Mouse (Mus musculus): ENCODE measurements at regions not wholly inside any gene's neighbourhood (a gene's known extent, or its start where the extent isn't known, plus 50 kb on each side); places are given as distances from the start of the nearest gene placed in this dataset.

DNA sequence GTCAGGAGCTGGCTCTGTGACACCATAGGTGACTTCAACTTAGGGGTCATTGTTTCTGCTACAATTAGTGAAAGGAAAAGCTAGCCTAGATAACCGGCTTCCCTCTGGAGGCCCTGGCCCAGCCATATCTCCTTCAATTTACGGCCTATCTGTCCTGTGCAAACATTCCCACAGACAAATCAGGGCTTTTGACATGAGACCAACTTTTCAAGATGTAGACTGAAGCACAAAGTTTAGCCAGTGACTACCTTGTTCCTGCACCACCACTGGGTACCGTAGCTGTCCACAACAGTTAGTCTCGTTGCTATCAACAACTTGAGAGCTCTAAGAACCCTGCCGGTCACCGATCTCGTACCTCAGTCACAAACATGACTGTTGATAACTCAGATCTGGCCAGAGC is 402.9 kb upstream of the Rgma start:
- WGBS: 46% methylated on average over 7 of the region's 7 CpGs
- no peaks in the 10 kb centered on the region for H3K4me1 ChIP-seq (replicated peaks)
- H3K9me3 ChIP-seq: no peaks in the 10 kb centered on the region
- H3K9ac ChIP-seq: no peak overlapping the region
- no peak overlapping the region for H3K4me3 ChIP-seq (replicated peaks)
- H3K36me3 ChIP-seq: no peaks in the 10 kb centered on the region
- 0 out of 2 replicates have a peak, but pooled peaks have one; percentile 31 for ATAC-seq
- no peak overlapping the region for H3K27ac ChIP-seq
- no peak overlapping the region for H3K4me2 ChIP-seq (replicated peaks)
- no peaks in the 10 kb centered on the region for H3K27me3 ChIP-seq (replicated peaks)

DNA sequence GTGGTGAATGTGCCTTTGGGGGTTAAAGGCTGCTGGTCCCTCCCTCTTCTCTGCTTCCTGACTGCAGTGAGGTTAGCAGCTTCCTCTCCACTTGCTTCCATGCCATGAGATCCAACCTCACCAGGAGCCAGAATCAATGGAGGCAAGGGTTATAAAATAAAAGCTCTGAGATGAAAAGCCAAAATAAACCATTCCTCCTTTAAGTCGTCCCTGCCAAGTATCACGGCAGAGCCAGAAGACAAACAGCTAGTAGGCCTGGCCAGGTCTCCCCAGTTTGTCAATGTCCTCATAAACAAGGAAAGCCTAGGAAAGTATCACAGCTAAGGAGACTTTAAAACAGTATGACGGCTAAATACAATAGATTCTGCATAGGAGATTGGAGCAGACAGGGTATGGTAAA is 401.5 kb upstream of the Rgma start:
- no peak overlapping the region for H3K4me3 ChIP-seq (replicated peaks)
- H3K27ac ChIP-seq: no peak overlapping the region
- no peaks in the 10 kb centered on the region for H3K9me3 ChIP-seq
- no peak overlapping the region for H3K4me2 ChIP-seq (replicated peaks)
- no peaks in the 10 kb centered on the region for H3K27me3 ChIP-seq (replicated peaks)
- H3K36me3 ChIP-seq: no peaks in the 10 kb centered on the region
- WGBS: 43% methylated on average over 3 of the region's 3 CpGs
- H3K4me1 ChIP-seq (replicated peaks): no peaks in the 10 kb centered on the region
- H3K9ac ChIP-seq: no peak overlapping the region
- no peak for ATAC-seq

DNA sequence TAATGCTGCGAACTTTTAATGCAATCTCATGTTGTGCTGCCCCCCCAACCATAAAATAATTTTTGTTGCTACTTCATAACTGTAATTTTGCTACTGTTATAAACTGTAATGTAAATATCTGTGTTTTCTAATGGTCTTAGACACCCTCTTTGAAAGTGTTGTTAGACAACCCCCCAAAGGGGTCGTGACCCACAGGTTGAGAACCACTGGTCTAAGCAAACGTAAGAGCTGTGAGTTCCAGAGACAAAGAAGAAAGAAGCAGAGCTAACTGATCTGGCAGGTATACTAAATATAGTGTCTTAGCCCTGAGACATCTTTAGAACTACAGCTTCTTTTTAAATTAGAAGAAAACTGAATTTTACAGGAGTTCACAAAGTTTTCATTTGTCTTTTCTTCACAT is 400.9 kb upstream of the Rgma start:
- Histone ChIP-seq H3K27ac (no peak overlapping the region), H3K36me3 (no peaks in the 10 kb centered on the region), H3K4me1 (replicated peaks) (no peaks in the 10 kb centered on the region), H3K4me2 (replicated peaks) (no peak overlapping the region), H3K9ac (no peak overlapping the region), H3K4me3 (replicated peaks) (no peak overlapping the region), H3K27me3 (replicated peaks) (no peaks in the 10 kb centered on the region), H3K9me3 (no peaks in the 10 kb centered on the region)
- WGBS: 84% methylated on average over 3 of the region's 3 CpGs
- ATAC-seq: no peak

DNA sequence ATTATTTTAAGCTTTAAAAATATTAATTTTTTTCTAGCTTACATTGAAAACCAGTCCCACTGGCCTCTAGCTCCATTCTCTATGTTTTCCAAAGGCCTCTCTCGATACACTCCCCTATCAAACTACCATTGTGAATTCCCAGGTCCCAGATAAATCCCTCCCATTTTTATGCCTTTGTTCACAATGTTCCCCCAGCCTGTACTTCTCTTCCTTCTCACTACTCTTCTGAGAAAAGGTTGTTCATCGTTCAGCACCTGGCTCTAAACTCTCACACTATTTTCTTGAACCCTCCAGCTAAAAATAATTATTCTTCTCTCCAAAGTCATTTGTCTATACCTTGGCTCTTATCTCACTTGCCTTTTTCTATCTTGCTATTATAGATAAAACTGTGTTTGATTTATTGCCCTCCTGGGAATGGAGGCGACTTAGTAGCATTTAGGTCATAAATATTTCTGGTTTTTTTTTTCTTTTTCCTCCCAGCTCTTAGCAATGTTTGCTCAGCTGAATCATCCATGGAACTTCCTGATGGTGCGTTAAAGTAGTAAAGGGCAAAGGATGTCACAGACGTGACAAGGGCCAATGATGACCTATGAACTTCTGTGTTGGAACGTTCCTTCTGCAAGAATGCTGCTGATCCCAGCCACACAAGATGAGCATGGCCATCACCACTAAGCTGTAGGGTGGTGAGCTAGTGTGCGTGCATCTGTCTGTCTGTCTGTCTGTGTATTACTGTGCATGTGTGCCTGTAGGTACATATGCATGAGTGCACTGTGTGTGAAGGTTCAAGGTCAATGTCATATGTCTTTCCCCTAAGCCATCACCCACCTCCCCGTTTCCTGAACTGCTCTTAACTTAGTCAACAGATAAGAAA is 384.5 kb upstream of the Rgma start:
- Histone ChIP-seq H3K27me3 (replicated peaks) (no peaks in the 10 kb centered on the region), H3K36me3 (no peaks in the 10 kb centered on the region), H3K9me3 (no peaks in the 10 kb centered on the region), H3K4me2 (replicated peaks) (no peak overlapping the region), H3K9ac (no peak overlapping the region), H3K4me3 (replicated peaks) (no peak overlapping the region), H3K27ac (no peak overlapping the region), H3K4me1 (replicated peaks) (no peaks in the 10 kb centered on the region)
- 30% methylated on average over 8 of the region's 8 CpGs for WGBS
- ATAC-seq: peak; percentile 95

DNA sequence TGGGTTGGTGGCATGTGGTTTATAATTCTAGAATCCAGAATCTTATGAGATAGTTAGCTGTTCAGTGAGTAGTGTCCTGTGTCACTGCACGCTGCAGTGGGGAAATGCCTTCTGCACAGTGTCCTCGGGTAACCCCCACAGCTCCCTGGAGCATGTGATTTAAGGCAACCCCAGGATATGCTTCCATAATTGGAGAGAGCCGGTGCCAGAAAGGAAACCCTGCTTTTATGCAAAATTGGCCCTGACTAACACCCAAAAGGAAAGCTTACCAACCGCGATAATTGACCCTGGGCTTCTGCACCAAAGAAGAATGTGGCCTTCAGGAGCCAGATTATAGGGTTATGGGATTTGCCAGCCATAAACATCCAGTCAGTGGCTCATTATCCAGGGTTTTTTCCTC is 376.9 kb upstream of the Rgma start:
- WGBS: 79% methylated on average over 5 of the region's 5 CpGs
- Histone ChIP-seq H3K36me3 (no peaks in the 10 kb centered on the region), H3K27ac (no peak overlapping the region), H3K4me1 (replicated peaks) (no peaks in the 10 kb centered on the region), H3K27me3 (replicated peaks) (no peaks in the 10 kb centered on the region), H3K9ac (no peak overlapping the region), H3K4me2 (replicated peaks) (no peak overlapping the region), H3K9me3 (no peaks in the 10 kb centered on the region), H3K4me3 (replicated peaks) (no peak overlapping the region)
- no peak for ATAC-seq

DNA sequence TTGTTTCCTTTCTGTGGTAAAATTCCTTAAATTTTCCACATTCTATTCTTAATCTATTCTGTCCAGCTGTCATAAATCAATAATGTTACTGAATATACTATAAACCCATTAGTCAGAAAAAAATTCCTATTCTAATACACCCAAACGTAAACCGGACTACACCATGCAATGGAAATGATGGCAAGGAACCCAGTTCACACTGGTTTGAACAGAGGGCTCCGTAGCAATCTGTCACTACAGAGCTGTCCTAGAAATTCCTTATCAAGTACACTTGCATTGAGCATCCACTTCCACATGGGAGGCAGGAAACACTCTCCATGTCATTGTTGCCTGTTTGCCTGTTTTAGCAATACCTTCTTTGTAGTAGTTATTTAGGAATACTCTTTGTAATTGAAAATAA is 356.2 kb upstream of the Rgma start:
- no peaks in the 10 kb centered on the region for H3K36me3 ChIP-seq
- H3K4me3 ChIP-seq (replicated peaks): no peak overlapping the region
- no peak overlapping the region for H3K9ac ChIP-seq
- H3K4me1 ChIP-seq (replicated peaks): no peaks in the 10 kb centered on the region
- 73% methylated on average over 3 of the region's 3 CpGs for WGBS
- no peak overlapping the region for H3K27ac ChIP-seq
- ATAC-seq: no peak
- no peaks in the 10 kb centered on the region for H3K9me3 ChIP-seq
- H3K4me2 ChIP-seq (replicated peaks): no peak overlapping the region
- H3K27me3 ChIP-seq (replicated peaks): no peaks in the 10 kb centered on the region

DNA sequence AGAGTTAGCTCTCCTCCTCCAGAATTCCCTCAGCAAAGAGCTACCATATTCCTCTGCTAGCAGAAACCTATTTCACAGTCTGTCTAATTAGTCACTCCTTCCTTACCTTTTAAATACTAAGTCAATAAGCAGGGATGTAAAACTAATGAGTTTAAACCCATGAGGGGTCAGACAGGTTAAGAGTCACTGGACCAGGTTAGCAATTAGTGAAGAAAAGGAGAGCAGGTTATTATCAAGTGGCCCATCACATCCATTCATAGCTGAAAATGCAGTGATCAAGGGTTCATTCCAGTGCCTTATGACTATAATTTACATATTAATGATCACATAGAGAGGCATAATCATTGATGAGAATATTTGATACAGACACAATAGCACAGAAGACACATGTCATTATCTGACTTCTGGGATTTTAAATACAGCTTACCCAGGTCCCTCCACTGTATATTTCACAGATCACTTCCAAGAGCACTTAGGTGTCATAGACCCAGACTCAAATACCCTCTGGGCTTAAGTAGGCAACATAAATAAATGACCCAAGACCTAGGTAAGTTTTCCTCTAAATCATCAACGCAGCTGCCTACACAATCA is 355.4 kb upstream of the Rgma start:
- Histone ChIP-seq H3K9ac (no peak overlapping the region), H3K9me3 (no peaks in the 10 kb centered on the region), H3K4me3 (replicated peaks) (no peak overlapping the region), H3K36me3 (no peaks in the 10 kb centered on the region), H3K4me1 (replicated peaks) (no peaks in the 10 kb centered on the region), H3K27ac (no peak overlapping the region), H3K4me2 (replicated peaks) (no peak overlapping the region), H3K27me3 (replicated peaks) (no peaks in the 10 kb centered on the region)
- no peak for ATAC-seq
- 61% methylated on average over 1 of the region's 1 CpGs for WGBS

DNA sequence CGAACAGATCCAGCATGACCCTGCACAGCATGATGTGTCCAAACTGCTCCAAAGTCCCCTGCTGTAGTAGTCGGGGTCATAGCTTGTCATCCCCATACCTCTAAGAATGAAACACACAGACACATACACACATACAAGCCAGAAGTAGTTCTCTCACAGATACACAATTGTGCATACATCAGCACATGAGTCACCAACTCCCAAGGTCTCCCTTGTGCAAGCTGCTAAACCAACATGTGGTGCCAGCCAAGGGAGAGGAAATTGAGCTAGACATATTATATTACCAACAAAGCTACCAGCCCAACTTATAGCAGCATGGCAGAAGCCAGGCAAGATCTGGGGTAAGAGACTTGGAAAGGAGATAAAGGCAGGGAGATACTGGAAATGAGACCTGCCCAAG is 353.5 kb upstream of the Rgma start:
- Histone ChIP-seq H3K4me1 (replicated peaks) (no peaks in the 10 kb centered on the region), H3K4me2 (replicated peaks) (no peak overlapping the region), H3K36me3 (no peaks in the 10 kb centered on the region), H3K27me3 (replicated peaks) (no peaks in the 10 kb centered on the region), H3K9me3 (no peaks in the 10 kb centered on the region), H3K9ac (no peak overlapping the region), H3K27ac (no peak overlapping the region), H3K4me3 (replicated peaks) (no peak overlapping the region)
- no peak for ATAC-seq
- WGBS: 89% methylated on average over 2 of the region's 2 CpGs

DNA sequence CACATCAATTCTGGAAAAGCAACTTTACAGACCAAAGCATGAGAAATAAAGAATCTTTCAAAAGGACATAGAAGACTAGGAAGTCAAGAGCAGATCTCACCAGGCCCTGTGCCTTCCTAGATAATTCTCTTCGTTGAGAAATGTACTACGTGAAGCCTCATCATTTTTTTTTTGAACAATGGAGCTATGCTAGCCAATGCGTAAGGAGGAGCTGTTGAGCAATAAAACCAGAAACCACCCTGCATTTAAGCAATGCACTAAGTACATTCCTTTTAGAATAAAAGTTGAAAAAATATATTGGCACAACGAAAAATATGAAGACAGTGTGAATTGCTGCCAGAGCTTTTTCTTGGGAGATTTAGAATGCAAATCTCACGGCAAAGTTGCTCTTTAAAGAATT is 349.7 kb upstream of the Rgma start:
- Histone ChIP-seq H3K9me3 (no peaks in the 10 kb centered on the region), H3K4me3 (replicated peaks) (no peak overlapping the region), H3K4me2 (replicated peaks) (no peak overlapping the region), H3K27ac (no peak overlapping the region), H3K9ac (no peak overlapping the region), H3K27me3 (replicated peaks) (no peaks in the 10 kb centered on the region), H3K36me3 (no peaks in the 10 kb centered on the region), H3K4me1 (replicated peaks) (no peaks in the 10 kb centered on the region)
- 57% methylated on average over 5 of the region's 5 CpGs for WGBS
- no peak for ATAC-seq

DNA sequence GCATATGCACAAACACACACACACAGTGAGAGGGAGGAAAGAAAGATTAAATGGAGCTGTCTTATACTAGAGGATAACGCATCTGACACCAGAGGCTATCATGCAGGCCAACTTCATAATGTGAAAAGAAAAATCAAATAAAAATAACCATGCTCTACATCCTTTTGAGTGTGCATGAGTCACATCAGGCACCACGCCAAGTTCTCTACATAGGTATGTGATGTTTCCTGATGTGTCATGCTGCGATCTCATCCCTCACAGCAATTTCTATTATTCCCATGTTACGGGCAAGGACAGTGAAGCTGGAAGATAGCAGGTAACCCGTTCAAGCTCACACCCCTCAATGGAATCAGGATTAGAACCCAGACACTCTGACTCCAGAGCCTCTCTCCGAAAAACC is 346.4 kb upstream of the Rgma start:
- Histone ChIP-seq H3K9me3 (no peaks in the 10 kb centered on the region), H3K27ac (no peak overlapping the region), H3K36me3 (no peaks in the 10 kb centered on the region), H3K4me1 (replicated peaks) (0 out of 2 replicates have a peak, but pooled peaks cover 3% of the 10 kb centered on the region), H3K4me3 (replicated peaks) (no peak overlapping the region), H3K4me2 (replicated peaks) (no peak overlapping the region), H3K9ac (no peak overlapping the region), H3K27me3 (replicated peaks) (no peaks in the 10 kb centered on the region)
- 79% methylated on average over 6 of the region's 6 CpGs for WGBS
- no peak for ATAC-seq

DNA sequence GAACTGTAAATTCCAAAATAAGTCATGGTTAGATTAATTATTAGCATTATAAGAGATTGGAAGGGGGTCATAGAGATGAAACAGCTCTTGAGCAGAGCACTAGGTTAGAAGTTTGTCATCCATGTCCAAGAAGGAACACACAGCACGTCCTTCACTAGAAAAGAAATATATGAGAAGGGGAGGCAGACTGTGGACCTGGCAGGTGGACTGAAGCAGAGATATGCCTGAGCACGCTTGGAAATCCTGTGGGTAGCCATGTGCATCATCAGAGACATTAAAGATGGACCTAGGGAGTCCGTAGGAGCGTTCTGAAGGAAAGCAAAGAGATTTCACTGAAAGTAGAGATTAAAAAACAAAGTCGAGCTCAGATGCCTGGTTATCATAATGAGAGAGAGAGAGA is 343.9 kb upstream of the Rgma start:
- ATAC-seq: no peak
- H3K36me3 ChIP-seq: no peaks in the 10 kb centered on the region
- H3K27me3 ChIP-seq (replicated peaks): no peaks in the 10 kb centered on the region
- H3K4me2 ChIP-seq (replicated peaks): no peak overlapping the region
- H3K4me1 ChIP-seq (replicated peaks): 0 out of 2 replicates have a peak, but pooled peaks cover 3% of the 10 kb centered on the region
- no peak overlapping the region for H3K4me3 ChIP-seq (replicated peaks)
- no peaks in the 10 kb centered on the region for H3K9me3 ChIP-seq
- no peak overlapping the region for H3K9ac ChIP-seq
- H3K27ac ChIP-seq: no peak overlapping the region
- WGBS: 82% methylated on average over 5 of the region's 5 CpGs

DNA sequence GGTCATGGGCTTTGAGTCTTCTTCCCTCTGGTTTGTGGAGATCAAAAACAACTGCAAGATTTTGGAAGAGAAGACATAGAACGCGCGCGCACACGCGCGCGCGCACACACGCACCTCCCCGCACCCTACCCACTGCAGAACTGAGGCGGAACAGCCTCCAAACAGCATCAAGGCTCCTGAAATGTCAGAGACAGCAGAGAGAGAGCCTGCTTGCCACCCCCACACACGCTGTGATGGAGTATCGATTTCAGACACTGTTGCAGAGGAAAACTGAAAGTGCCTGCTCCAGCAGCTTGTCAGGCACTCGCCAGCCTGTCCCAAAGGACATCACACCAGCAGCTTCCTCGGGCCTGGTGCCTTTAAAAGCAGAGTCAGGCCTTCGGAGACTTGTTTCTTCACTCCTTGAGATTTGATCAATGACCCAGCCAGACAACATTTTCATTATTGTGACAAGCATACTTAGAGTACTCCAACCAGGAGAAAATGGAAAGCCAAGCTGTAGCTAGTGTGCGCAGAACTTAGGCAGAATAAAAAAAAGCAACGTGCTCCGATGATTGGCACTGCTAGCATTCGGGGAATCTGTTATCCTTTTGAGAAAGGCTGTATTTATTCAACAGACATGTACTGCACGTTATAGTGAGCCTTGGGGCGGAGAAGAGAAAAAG is 342.9 kb upstream of the Rgma start:
- Histone ChIP-seq H3K4me1 (replicated peaks) (peaks cover 12% of the 10 kb centered on the region; the same call in 1 of the 2 replicates), H3K9me3 (no peaks in the 10 kb centered on the region), H3K27me3 (replicated peaks) (no peaks in the 10 kb centered on the region), H3K4me2 (replicated peaks) (peak overlapping the region; percentile 36), H3K4me3 (replicated peaks) (no peak overlapping the region), H3K27ac (no peak overlapping the region), H3K9ac (no peak overlapping the region), H3K36me3 (no peaks in the 10 kb centered on the region)
- WGBS: 61% methylated on average over 23 of the region's 23 CpGs
- ATAC-seq: no peak
